Mouse (Mus musculus) gastrocnemius, postnatal 14 days (tissue): ENCODE data around the gene 9130409I23Rik. TPM values are rescaled to one million over a fixed set of nuclear protein-coding genes. Genes with fewer than 3 reads are reported as not detected.
"Not testable (repeated sequence)": the region's sequence is repeated elsewhere in the genome, so short reads cannot be mapped to it uniquely, and the experiment has no call there.

Experiments
- DNase-seq: peaks from one replicate; pipeline ENCODE4 v3.0.0; 2021; ENCODE audit warnings: mixed read lengths
- intact Hi-C: fragments of 180-260 bp; cut with DNase I; formaldehyde crosslinking; loops from one replicate; pipeline ENCODE4 v1.15.1; 2025; ENCODE audit warnings: low total_unique reads
- total RNA-seq, 2 experiments: library from RNA; stranded (reverse); gene quantifications; 2 replicates each; pipeline ENCODE4 v1.2.3; 2021

Gene 9130409I23Rik
- total RNA-seq, 2 experiments from 2014 or later = not detected

DNA sequence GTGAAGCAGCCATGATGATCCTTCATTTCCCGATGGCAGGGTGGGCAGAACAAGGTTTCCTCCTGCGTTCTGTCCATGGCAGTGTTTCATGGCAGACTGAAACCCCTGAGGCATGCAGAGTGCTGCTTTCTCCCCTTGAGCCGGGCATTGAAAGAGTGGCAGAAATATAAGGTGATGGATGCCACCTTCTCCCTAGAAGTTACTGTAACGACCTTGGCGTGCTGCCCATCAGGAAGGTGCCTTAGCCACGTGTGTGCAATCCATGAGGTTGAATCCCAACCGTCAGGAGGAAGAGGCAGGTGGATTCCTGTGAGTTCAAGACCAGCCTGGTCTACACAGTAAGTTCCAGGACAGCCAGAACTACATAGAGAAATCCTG, 29.6 kb upstream of the 9130409I23Rik start:
- DNase-seq = no peak
- intact Hi-C loops = no loop called here

DNA sequence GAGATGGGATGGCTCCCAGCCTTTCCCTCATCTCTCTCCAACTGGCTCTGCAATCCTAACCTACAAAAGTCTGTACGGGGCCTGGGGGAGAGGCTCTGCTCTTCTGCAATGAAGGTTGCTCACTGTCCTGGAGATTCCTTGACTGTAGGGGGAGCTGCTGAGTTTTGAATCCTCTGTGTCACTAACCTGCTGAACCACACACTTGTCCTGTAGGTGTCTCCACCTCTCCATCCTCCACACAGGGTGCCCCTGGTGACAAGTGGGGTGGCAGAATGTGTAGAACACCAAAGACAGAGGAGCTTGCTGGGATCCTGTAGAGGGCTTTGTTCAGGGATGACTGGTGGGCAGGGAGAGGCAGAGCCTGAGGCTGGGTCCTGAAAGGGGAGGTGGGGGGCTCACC, 28.8 kb upstream of the 9130409I23Rik start:
- DNase-seq = no peak
- intact Hi-C loops = no loop called here

DNA sequence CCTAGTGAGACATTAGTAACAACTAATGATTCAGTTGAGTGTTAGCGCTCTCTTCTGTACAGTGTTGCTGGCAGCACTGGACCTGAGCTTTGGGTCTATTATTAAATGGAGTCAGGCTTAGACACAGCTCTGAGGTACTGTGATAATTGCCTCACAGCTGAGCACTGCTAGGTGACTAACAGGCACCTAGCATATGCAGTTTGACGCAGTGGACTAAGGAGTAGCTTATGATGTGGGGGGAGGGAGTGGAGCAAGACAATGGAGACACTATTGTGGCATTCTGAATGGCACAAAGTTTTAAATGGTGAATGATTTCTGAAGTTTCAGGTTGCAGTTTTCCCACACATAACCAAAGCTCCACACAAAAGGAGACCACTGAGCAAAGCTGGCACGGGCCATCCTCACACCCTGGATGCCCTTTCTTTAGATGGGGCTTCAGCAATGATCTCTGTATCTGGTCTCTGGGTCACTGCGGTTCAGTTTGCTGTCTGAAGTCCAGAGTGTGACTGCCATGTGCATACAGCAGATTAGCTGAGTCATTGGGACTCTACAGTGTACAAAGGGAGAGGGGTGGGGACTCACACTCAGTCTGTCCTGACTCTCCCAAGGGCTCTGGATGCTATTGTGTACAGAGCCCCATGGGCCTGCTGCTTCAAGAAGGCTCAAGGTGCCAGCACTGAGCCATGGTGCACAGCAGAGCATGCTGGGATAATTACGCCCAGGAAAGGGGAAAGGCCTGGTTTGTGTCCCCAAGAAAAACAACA, 15.8 kb upstream of the 9130409I23Rik start:
- intact Hi-C loops, DNase-seq: not testable (repeated sequence)

DNA sequence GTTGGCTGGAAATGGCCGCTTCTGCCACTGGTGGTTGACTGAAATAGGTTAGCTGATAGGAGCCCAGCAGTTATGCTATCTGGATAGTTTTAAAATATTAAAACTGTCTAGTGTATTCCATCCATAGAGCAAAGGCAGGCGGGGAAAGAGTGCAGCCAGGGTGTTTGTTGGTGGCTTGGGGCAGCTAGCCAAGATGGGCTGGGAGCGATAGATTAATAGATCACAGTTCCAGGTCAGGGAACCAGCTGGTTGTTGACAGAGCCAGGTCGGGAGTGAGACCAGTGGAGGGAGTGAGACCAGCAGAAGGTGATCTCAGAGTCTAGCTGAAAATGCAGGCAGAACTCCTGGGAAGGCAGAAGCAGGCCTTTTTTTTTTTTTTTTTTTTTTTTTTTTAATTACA, 13.4 kb upstream of the 9130409I23Rik start:
- intact Hi-C loops = loop anchor here (2.0 kb wide), 1 partner anchor 45 kb away; no protein-coding TSS in a partner anchor
- no peak for DNase-seq

DNA sequence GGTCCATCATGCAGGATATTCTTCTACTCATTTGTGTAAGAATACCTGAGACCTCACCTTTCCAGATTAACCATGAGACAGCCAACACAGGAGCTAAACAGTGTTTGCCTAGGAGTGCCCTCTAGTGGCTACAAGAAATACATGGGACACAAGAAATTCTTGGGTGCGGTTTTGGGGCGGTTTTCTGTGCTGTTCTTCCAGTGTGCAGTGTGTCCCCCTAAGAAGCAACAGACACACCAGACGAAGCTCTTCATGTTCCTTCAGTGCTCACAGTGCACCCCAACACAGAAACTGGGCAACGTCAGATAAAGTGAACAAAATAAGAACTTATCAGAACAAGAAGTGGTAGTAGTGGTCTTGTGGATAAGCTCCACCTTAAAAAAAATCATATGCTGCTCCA, 11.4 kb upstream of the 9130409I23Rik start:
- no peak for DNase-seq
- intact Hi-C loops = loop anchor here (2.0 to 10.0 kb wide), 2 partner anchors 47 to 135 kb away; partner anchors contain the start of gene Pycr2

DNA sequence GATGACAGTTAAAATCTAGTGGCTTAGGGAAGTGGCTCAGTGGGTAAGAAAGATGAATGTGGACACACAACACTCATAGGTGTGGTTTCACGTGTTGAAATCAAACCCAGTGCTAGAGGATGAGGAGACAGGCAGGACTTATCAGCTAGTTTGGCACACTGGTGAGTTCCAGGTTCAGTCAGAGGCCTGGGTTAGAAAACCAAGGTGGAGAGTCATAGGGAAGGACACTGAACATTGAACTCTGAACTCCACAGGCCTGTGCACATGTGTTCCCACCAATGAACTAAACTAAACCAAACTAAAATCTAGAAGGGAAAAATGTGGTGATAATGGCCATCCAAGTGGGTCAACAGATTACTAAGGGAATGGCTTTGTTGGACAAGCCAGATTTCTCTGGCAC, 3.5 kb upstream of the 9130409I23Rik start:
- intact Hi-C loops = loop anchor here (10.0 kb wide), 1 partner anchor 143 kb away; the partner anchor contains the start of gene Pycr2
- no peak for DNase-seq

DNA sequence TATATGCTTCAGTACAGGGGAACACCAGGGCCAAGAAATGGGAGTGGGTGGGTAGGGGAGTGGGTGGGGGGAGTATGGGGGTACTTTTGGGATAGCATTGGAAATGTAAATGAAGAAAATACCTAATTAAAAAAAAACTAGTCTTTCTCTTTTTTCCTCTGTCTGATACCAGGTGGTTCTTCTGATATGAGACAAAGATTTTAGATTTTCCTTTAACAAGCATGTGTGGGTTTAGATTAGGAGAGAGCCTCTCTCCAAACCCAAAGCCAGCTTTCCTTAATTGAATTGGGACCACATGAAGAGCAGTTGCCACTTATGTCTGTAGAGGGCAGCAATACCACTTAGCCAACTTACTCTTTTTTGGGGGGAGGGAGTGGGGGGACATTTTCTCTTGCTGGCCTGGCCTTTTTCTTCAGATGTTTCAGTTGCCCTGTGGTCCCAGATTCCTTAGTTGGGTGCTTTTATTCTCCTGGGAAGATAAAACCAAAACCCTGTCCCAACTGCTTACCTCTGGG, 1.7 kb upstream of the 9130409I23Rik start:
- no peak for DNase-seq
- intact Hi-C loops = loop anchor here (10.0 kb wide), 1 partner anchor 145 kb away; the partner anchor contains the start of gene Pycr2

DNA sequence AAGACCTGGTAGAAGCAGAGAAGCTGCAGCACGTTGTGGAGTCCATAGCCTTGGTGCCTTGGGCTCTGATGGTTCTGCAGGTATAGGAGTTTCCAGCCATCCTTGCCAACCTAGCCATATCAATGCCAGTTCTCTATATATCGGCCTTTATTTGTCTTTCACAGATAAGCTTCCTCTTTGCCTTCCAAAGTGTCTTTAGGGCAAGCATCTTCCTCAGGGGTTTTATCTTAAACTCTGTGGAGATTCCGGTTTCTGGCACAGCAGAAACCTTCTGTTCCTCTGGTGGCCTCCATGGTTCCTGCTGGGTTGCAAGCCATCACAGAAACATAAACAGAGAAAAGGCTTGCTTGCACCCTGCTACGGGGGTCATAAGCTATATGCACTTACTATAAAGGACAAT, 1.9 kb downstream of the 9130409I23Rik start:
- DNase-seq = no peak
- intact Hi-C loops = no loop called here

DNA sequence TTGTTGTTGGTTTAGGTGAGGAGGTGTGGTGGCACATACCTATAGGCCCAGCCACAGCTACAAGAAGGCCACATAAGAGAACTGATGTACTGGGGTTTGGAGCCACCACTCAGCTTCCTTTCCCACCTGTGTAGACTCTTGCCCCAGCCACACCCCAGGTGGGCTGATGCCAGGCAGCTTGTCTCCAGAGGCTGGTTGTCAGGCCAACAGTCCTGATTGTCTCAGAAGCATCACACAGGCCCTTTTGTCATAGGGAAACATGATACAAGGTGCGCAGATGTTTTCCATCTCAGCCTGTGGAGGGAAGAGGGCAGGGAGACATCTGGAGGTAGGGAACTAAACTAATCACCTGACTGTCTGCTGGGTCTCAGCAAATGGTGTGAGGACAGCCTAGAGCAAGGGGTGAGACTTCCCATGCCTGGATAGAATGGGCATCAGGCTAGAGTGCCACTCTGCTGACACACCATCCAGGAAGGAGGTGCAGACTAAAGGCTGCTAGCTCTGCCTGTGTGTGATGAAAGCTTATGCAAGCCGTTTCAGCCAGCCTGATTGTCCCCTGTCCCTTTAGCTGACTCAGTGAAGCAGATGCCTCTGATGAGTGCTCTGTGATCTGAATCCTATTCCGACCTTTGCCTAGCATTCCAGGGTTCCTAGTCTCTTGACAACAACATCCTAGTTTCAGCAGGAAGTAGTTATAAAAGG, 10.9 kb downstream of the 9130409I23Rik start:
- DNase-seq = no peak
- intact Hi-C loops = no loop called here

DNA sequence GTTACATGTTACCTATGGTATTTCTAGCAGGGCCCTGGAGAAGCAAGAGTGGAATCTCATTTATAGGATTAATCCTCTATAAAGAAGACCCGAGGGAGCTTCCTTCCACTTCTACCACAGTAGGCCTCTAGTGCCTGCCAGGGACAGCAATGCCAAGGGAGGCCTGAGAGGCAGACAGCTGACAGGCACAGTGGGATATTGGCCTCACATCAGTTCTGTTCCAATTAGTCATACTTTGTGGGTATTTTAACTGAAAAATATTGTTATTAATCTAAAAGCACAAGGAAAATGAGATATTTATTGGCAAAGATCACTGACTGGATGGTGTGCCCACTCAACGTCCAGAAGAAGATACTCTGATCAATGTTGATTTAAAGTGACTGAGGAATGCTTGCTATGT, 13.0 kb downstream of the 9130409I23Rik start:
- DNase-seq = no peak
- intact Hi-C loops = no loop called here

DNA sequence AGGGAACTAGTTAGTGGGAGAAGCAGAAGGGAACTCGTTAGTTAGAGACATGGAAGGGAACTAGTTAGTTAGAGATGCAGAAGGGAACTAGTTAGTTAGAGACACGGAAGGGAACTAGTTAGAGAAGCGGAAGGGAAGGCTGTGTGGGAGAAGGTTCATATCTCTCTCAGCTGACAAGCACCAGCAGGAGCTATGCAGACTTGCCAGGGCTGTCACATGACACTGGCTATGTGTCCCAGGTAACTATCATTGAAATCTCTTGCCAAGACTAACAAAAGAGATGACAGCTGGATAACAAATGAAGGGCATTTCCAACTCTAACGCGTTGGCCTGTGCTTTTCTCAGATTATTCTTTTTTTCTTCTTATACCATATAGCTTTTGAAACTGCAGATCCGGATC, 13.6 kb downstream of the 9130409I23Rik start:
- intact Hi-C loops = no loop called here
- DNase-seq = no peak

DNA sequence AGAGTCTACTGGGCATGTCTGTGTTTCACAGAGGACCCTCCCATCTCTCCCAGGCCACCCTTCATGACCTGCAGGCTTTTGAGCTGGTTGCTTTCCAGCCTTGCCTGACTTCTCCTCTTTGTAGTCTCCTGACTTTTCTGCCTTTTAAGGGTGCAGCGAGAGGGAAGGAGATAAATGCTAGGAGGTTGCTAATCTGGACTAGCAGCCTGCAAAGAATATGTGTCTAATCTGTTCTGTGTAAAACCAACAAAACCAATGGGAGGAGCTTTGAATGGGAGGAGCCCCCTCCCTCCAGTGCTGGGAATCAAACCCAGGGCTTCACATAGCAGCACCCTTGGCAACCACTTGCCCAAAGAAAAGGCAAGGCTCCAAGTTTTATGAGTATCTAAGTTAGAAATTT, 17.3 kb downstream of the 9130409I23Rik start:
- intact Hi-C loops = no loop called here
- no peak for DNase-seq

DNA sequence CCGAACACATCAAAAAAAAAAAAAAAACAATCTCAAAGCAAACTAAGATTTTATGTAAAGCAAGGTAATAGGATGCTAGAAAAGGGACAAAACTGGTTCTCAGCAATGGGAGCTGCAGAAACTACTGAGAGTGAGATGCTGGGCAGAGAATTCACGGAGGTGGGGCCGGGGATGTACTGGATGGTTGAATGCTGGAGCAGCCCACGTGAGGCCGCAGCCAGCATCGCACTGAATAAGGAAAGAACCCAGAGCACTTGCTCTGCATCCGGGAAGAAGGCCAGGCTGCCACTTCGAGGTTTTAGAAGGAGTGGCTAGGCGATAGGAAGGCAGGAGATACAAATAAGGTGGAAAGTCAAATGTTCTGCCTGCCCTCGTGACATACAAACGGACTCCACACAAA, 18.6 kb downstream of the 9130409I23Rik start:
- intact Hi-C loops = no loop called here
- no peak for DNase-seq

DNA sequence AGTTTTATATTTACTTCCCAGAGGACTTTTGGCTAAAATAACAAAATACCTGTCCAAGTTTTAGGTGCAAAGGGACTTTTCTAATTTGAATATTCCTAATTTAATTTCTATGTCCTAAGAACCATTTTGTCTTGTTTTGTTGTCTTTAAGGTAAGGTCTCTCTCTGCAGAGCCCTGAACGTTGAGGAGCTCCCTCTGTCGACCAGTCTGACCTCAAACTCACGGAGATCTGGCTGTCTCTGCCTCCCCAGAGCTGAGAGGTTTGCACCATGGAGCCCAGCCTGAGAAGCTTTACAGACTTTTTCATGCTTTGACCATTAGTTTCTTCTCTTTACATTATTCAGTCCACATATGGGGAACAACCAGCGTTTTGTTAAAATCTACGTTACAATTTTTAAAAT, 22.0 kb downstream of the 9130409I23Rik start:
- intact Hi-C loops = no loop called here
- no peak for DNase-seq

DNA sequence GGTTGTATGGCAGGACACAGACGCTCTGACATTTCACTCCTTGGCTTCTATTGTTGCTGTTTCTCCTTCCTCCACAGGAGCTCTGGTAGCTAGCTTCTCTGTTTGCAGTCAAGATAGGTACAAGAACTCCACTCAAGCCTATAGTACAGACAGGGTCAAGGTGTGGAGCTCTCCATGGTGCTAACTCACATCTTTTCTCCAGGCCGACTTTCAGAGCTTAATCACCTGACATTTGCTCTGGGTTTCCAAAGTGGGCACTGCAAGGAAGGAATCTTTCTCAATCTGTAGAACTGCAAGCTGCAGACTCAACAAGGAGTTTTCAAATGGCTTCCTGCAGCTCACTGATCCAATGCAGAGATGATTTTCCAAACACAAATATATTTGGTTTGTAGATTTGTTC, 33.0 kb downstream of the 9130409I23Rik start:
- DNase-seq = no peak
- intact Hi-C loops = no loop called here

DNA sequence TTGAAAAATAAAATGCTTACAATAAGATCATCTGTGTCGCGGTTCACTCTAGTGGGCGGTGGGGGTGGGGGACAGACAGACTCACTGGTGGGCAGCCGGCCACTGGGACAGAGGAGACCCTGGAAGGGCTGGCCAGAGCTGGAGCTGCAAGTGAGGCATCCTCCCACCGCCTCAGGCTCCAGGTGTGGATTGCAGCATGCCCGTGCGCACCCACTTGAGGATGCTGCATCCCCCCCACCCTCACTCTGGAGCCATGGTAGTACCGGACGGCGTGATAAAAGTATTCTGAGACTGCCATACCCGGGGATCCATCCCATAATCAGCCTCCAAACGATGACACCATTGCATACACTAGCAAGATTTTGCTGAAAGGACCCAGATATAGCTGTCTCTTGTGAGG, 39.0 kb downstream of the 9130409I23Rik start:
- no peak for DNase-seq
- intact Hi-C loops = no loop called here

Other genes with a start within 250 kb of the 9130409I23Rik start
- gene H3f3a, start 237.3 kb upstream of the 9130409I23Rik start, total RNA-seq = 100 to 1,000 TPM; 448 to 473 TPM
- 1 to 10 TPM; 8.4 to 8.5 TPM for gene Sde2, start 200.1 kb upstream of the 9130409I23Rik start, total RNA-seq
- not detected for gene Lefty2, start 158.1 kb upstream of the 9130409I23Rik start, total RNA-seq
- 10 to 100 TPM; 18.3 to 18.4 TPM for gene Pycr2, start 146.9 kb upstream of the 9130409I23Rik start, total RNA-seq
- gene Lefty1, start 116.2 kb upstream of the 9130409I23Rik start, total RNA-seq = under 1 TPM; 0.44 to 0.53 TPM
- gene Tmem63a, start 108.9 kb upstream of the 9130409I23Rik start, total RNA-seq = 10 to 100 TPM; 11.9 to 12.5 TPM
- 10 to 100 TPM; 13.5 to 16.4 TPM for gene Ephx1, start 30.3 kb upstream of the 9130409I23Rik start, total RNA-seq
- gene Nvl, start 93.0 kb downstream of the 9130409I23Rik start, total RNA-seq = 1 to 10 TPM; 8.3 to 8.7 TPM
- 10 to 100 TPM; 25.9 to 28.6 TPM for gene Cnih4, start 93.5 kb downstream of the 9130409I23Rik start, total RNA-seq
- 100 to 1,000 TPM in 1 of 2 experiments, 10 to 100 TPM in 1; 96.7 to 110 TPM for gene Wdr26, start 160.8 kb downstream of the 9130409I23Rik start, total RNA-seq